Mouse (Mus musculus) hindbrain, embryonic 12.5 days (tissue): Measurements from ENCODE around the gene Vps25. TPM values are rescaled to one million over a fixed set of nuclear protein-coding genes. Genes with fewer than 3 reads are reported as not detected.
A peak's percentile ranks its signal among the peaks of the same experiment; 100 is the strongest.

Source experiments
- ATAC-seq: fragments of 200-750 bp; cut with Nextera tagmentation; 2 replicates; pipeline ENCODE4 v1.8.0; 2017; ENCODE audit warnings: moderate TSS enrichment; ENCODE audit not compliant: low FRiP score
- H3K27ac ChIP-seq: fragments of 300-500 bp; sonication (generic); 2 replicates; pipeline ENCODE4 v1.5.1; 2016; ENCODE audit warnings: mild to moderate bottlenecking
- H3K27me3 ChIP-seq: fragments of 300-500 bp; sonication (generic); 2 replicates; pipeline ENCODE4 v1.6.1; 2016; ENCODE audit warnings: mild to moderate bottlenecking
- H3K36me3 ChIP-seq: fragments of 300-500 bp; sonication (generic); 2 replicates; pipeline ENCODE4 v1.6.1; 2016; ENCODE audit warnings: mild to moderate bottlenecking
- H3K4me1 ChIP-seq: fragments of 300-500 bp; sonication (generic); 2 replicates; pipeline ENCODE4 v1.6.1; 2016
- H3K4me2 ChIP-seq: fragments of 300-500 bp; sonication (generic); replicated peaks from 2 replicates; pipeline ENCODE4 v1.6.1; 2016; ENCODE audit warnings: mild to moderate bottlenecking
- H3K4me3 ChIP-seq: fragments of 300-500 bp; sonication (generic); 2 replicates; pipeline ENCODE4 v1.5.1; 2016; ENCODE audit warnings: mild to moderate bottlenecking
- H3K9ac ChIP-seq: fragments of 300-500 bp; sonication (generic); 2 replicates; pipeline ENCODE4 v1.6.1; 2016; ENCODE audit warnings: mild to moderate bottlenecking, moderate library complexity
- H3K9me3 ChIP-seq: fragments of 300-500 bp; sonication (generic); replicated peaks from 2 replicates; pipeline ENCODE4 v1.6.1; 2016; ENCODE audit warnings: mild to moderate bottlenecking
- WGBS: fragments of 180-500 bp; shearing (Covaris S2); methylation state at CpG from one replicate; pipeline ENCODE4 v1.1.7; 2016; 5-methylcytosine and 5-hydroxymethylcytosine counted together
- polyA plus RNA-seq: library from polyadenylated mRNA; unstranded; fragments of >200 nt; fragmentation: Nextera tagmentation; extraction: Ambion mirVana; gene quantifications from 2 replicates; pipeline ENCODE4 v1.2.1, GENCODE M21; 2016

Gene Vps25
- polyA plus RNA-seq, 1 experiment from 2014 or later: 90.9 TPM

GRCm38 (mm10) chr11:101230526-101230925, 23.0 kb upstream of the Vps25 start:
- peak overlapping the region; percentile 45 for H3K27ac ChIP-seq
- no peak overlapping the region for H3K4me3 ChIP-seq
- no peaks in the 10 kb centered on the region for H3K9me3 ChIP-seq
- WGBS: 14% methylated on average over 5 of the region's 5 CpGs
- H3K9ac ChIP-seq: no peak overlapping the region
- peaks cover 21% of the 10 kb centered on the region for H3K4me1 ChIP-seq
- H3K4me2 ChIP-seq: peak overlapping the region; percentile 24; the same call in 1 of the 2 replicates
- no peak for ATAC-seq
- peaks cover 16% of the 10 kb centered on the region for H3K27me3 ChIP-seq
- no peaks in the 10 kb centered on the region for H3K36me3 ChIP-seq

- no peak for ATAC-seq
- Histone ChIP-seq H3K4me3 (no peak overlapping the region), H3K4me1 (peaks cover 17% of the 10 kb centered on the region), H3K4me2 (peak overlapping the region; percentile 24), H3K9me3 (no peaks in the 10 kb centered on the region), H3K27ac (peak overlapping the region; percentile 45), H3K9ac (no peak overlapping the region), H3K27me3 (peaks cover 16% of the 10 kb centered on the region), H3K36me3 (no peaks in the 10 kb centered on the region)
- 8% methylated on average over 18 of the region's 18 CpGs for WGBS
Measured at GRCm38 (mm10) chr11:101230991-101231871, 22.3 kb upstream of the Vps25 start.

GRCm38 (mm10) chr11:101232010-101232839, 21.3 kb upstream of the Vps25 start:
- WGBS: 63% methylated on average over 6 of the region's 6 CpGs
- Histone ChIP-seq H3K36me3 (no peaks in the 10 kb centered on the region), H3K9ac (no peak overlapping the region), H3K27me3 (peaks cover 16% of the 10 kb centered on the region), H3K4me1 (peaks cover 17% of the 10 kb centered on the region), H3K9me3 (no peaks in the 10 kb centered on the region), H3K27ac (peak overlapping the region; percentile 45), H3K4me2 (0 out of 2 replicates have a peak overlapping the region, but pooled peaks have one; percentile 24), H3K4me3 (no peak overlapping the region)
- no peak for ATAC-seq

GRCm38 (mm10) chr11:101233240-101233639, 20.3 kb upstream of the Vps25 start:
- H3K4me1 ChIP-seq: peaks cover 17% of the 10 kb centered on the region
- H3K9ac ChIP-seq: no peak overlapping the region
- 87% methylated on average over 1 of the region's 1 CpGs for WGBS
- H3K36me3 ChIP-seq: no peaks in the 10 kb centered on the region
- H3K27me3 ChIP-seq: peaks cover 16% of the 10 kb centered on the region
- no peak overlapping the region for H3K27ac ChIP-seq
- no peak overlapping the region for H3K4me3 ChIP-seq
- ATAC-seq: no peak
- no peak overlapping the region for H3K4me2 ChIP-seq
- H3K9me3 ChIP-seq: no peaks in the 10 kb centered on the region

GRCm38 (mm10) chr11:101234124-101234523, 19.4 kb upstream of the Vps25 start:
- H3K36me3 ChIP-seq: no peaks in the 10 kb centered on the region
- no peak for ATAC-seq
- no peak overlapping the region for H3K4me2 ChIP-seq
- H3K27ac ChIP-seq: no peak overlapping the region
- no peaks in the 10 kb centered on the region for H3K9me3 ChIP-seq
- H3K27me3 ChIP-seq: peaks cover 16% of the 10 kb centered on the region
- peaks cover 17% of the 10 kb centered on the region for H3K4me1 ChIP-seq
- H3K9ac ChIP-seq: no peak overlapping the region
- no peak overlapping the region for H3K4me3 ChIP-seq

- H3K4me1 ChIP-seq: peaks cover 9% of the 10 kb centered on the region
- H3K36me3 ChIP-seq: no peaks in the 10 kb centered on the region
- no peak overlapping the region for H3K9ac ChIP-seq
- no peak overlapping the region for H3K4me2 ChIP-seq
- H3K4me3 ChIP-seq: no peak overlapping the region
- no peak for ATAC-seq
- H3K27me3 ChIP-seq: peaks cover 13% of the 10 kb centered on the region
- H3K9me3 ChIP-seq: no peaks in the 10 kb centered on the region
- H3K27ac ChIP-seq: no peak overlapping the region
Measured at GRCm38 (mm10) chr11:101235429-101235828, 18.1 kb upstream of the Vps25 start.

GRCm38 (mm10) chr11:101236782-101237181, 16.7 kb upstream of the Vps25 start:
- no peaks in the 10 kb centered on the region; the same call in 1 of the 2 replicates for H3K4me1 ChIP-seq
- no peaks in the 10 kb centered on the region for H3K9me3 ChIP-seq
- WGBS: 91% methylated on average over 5 of the region's 5 CpGs
- no peak overlapping the region for H3K4me2 ChIP-seq
- no peak overlapping the region for H3K27ac ChIP-seq
- no peak for ATAC-seq
- no peaks in the 10 kb centered on the region for H3K36me3 ChIP-seq
- no peak overlapping the region for H3K4me3 ChIP-seq
- H3K27me3 ChIP-seq: 0 out of 2 replicates have a peak, but pooled peaks cover 1% of the 10 kb centered on the region
- no peak overlapping the region for H3K9ac ChIP-seq

- H3K9ac ChIP-seq: no peak overlapping the region
- 61% methylated on average over 5 of the region's 5 CpGs for WGBS
- H3K4me1 ChIP-seq: no peaks in the 10 kb centered on the region
- no peak for ATAC-seq
- H3K4me2 ChIP-seq: no peak overlapping the region
- no peaks in the 10 kb centered on the region for H3K27me3 ChIP-seq
- no peak overlapping the region for H3K4me3 ChIP-seq
- H3K9me3 ChIP-seq: no peaks in the 10 kb centered on the region
- H3K36me3 ChIP-seq: no peaks in the 10 kb centered on the region
- no peak overlapping the region for H3K27ac ChIP-seq
Measured at GRCm38 (mm10) chr11:101238071-101238647, 15.3 kb upstream of the Vps25 start.

GRCm38 (mm10) chr11:101245071-101245470, 8.4 kb upstream of the Vps25 start:
- H3K9me3 ChIP-seq: no peaks in the 10 kb centered on the region
- ATAC-seq: no peak
- 40% methylated on average over 4 of the region's 4 CpGs for WGBS
- H3K36me3 ChIP-seq: no peaks in the 10 kb centered on the region
- H3K27me3 ChIP-seq: peaks cover 37% of the 10 kb centered on the region
- peaks cover 7% of the 10 kb centered on the region; the same call in 1 of the 2 replicates for H3K4me1 ChIP-seq
- 0 out of 2 replicates have a peak overlapping the region, but pooled peaks have one; percentile 84 for H3K4me2 ChIP-seq
- H3K4me3 ChIP-seq: no peak overlapping the region
- H3K9ac ChIP-seq: no peak overlapping the region; the same call in 1 of the 2 replicates
- H3K27ac ChIP-seq: no peak overlapping the region

GRCm38 (mm10) chr11:101245855-101246701, 7.4 kb upstream of the Vps25 start, which contains the start of gene Ramp2:
Gene Ramp2, plus strand, starts transcription at chr11:101246028.
- Histone ChIP-seq H3K9ac (peak within 1 kb of the TSS; percentile 77), H3K36me3 (no peaks in the 10 kb centered on the region), H3K4me1 (peaks cover 7% of the 10 kb centered on the region; the same call in 1 of the 2 replicates), H3K4me2 (peak within 1 kb of the TSS; percentile 84), H3K4me3 (peak within 1 kb of the TSS; percentile 57), H3K27me3 (peaks cover 37% of the 10 kb centered on the region), H3K9me3 (no peaks in the 10 kb centered on the region), H3K27ac (peak within 1 kb of the TSS; percentile 40; the same call in 1 of the 2 replicates)
- WGBS: under 1% methylated on average over 63 of the region's 63 CpGs
- ATAC-seq: peak; percentile 69

GRCm38 (mm10) chr11:101246702-101247012, 6.8 kb upstream of the Vps25 start:
- Histone ChIP-seq H3K9ac (peak overlapping the region; percentile 77), H3K4me3 (peak overlapping the region; percentile 57), H3K4me1 (peaks cover 7% of the 10 kb centered on the region; the same call in 1 of the 2 replicates), H3K4me2 (peak overlapping the region; percentile 84), H3K27me3 (peaks cover 37% of the 10 kb centered on the region), H3K36me3 (no peaks in the 10 kb centered on the region), H3K27ac (peak overlapping the region; percentile 40; the same call in 1 of the 2 replicates), H3K9me3 (no peaks in the 10 kb centered on the region)
- WGBS: 5% methylated on average over 7 of the region's 7 CpGs
- no peak; the same call in 1 of the 2 replicates for ATAC-seq
